Mouse (Mus musculus) fibroblast of lung, adult 2 months (primary cell): ENCODE results near the gene Ptrhd1.
"Not testable (repeated sequence)": the region's sequence is repeated elsewhere in the genome, so short reads cannot be mapped to it uniquely, and the experiment has no call there.

Experiments used
- DNase-seq: peaks from one replicate; pipeline ENCODE4 v3.0.0-alpha.2; 2011; ENCODE audit warnings: low read depth

Gene Ptrhd1

DNA sequence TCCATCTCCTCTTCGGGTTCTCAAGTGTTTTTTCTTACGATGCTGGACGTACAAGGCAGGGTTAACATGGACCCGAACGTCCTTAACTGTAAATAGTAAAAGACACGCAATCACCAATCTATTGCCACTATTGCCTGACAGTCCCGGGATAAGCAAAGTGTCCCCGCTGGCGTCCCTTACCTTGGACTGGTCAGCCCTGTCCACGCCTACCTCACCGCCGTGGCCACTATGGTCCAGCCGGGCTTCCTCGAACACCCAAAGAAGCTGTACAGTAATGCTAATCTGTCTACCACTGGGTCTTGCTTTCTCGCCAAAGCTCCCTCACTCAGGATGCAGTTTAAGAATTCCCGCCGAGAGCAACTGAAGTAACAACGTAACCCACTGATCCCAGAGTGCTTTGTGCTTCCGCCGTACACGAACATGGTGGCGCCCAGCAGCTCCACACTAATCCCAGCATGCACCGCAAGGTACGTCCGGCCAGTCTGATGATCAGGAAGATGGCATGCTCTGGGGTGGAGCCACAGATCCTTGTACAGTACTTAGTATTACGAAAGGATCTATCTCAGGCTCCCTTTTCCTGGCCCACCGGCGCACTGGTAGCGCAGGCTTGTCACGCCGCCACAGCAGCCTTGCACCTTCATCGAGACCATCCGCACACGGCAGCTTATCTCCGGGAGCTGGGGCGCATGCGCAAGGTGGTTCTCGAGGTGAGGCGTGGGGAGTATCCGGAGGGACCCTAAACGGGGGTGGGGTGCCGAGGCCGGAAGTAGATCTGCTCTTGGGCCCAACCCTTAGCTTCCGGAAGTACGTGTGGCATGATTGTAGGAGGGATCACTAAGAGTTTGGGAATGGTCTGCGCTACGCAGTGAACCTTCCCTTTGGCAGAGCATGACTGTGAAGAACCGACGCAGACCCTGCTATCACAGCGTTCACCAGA is at the start of gene Ptrhd1, which contains the start of gene Cenpo:
Gene Ptrhd1 (plus strand): TSS at position 456 of the 937 bp plus-strand sequence.
Gene Cenpo (minus strand): TSS at position 723 of the 937 bp plus-strand sequence.
- peak; percentile 97 for DNase-seq

DNA sequence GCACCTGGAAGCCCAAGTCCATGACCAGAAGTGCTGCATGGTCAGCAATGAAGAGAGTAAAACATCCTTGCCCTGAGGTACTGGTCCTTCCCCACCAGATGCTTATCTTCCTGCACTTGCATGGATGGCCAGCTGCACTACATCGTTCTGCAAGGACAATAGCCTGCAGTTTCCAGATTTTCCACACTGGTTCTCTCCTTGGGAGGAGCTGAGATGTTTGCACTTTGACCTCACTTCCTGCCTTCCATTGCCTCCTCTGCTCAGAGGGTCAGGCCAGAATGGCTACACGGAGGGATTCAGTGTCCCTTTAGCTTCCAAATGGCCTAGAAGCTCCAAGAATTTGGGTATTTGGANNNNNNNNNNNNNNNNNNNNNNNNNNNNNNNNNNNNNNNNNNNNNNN is 49.2 kb upstream of the Ptrhd1 start:
- DNase-seq: no peak

DNA sequence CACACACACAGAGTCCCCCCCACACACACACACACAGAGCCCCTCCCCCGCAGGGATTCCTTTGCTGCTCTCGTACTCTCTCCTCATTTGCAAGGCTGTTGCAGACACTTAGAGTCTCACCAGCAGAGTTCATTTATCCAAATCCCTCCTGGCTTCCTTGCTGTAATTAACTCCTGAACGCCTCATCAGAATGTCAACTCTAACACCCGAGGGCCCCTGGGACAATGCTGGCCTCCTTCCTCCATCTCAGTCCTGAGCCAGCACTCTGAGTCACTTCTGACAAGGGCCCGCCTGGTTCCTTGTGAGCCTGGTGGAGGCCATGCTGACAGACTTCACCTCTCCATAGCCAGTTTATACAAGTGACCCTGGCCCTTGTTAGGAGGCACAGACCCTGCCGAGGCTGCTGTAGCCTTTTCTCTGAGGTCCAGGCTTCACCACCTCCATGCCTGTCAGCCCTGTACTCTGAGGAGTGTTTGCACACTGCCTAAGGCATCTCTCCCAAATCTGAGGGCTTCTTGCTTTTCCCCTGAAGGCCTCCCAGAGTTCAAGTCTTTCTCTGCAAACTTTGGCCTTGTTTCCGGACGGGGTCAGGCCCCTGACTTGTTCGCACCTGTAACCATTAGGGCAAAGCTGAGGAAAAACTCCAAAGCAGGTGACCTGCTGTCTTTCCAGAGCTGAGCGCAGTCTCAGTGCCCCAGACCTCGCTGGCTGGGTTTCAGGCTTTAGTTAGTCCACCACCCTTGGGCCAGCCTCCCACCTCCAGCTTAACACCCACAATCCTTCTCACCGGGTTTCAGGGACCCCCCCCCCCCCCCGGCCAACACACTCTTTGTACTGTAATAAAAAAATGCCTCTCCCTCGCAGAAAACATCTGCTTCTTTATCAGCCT is 45.4 kb upstream of the Ptrhd1 start:
- DNase-seq: peak; percentile 80

GRCm38 (mm10) chr12:4189060-4189447 is 44.8 kb upstream of the Ptrhd1 start:
- no peak for DNase-seq

DNA sequence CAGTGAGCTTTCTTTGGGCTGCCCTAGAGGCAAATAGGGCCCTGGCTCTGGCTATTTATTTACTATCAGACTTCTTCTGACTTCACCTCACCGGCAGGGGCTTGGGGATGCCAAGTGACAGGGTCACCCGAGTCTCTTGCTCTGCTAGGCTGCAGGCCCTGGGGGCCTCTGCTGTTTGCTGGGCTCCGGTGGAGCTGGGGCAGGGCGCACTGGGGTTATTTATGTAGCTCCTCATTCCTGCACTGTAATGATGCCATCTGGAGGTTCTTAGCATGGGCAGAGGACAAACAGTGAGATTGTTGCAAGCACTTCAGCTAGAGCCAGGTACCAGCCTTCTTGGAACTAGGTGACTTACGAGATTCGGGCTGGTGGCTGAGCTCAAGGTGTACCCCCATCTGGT is 41.3 kb upstream of the Ptrhd1 start:
- DNase-seq: no peak

DNA sequence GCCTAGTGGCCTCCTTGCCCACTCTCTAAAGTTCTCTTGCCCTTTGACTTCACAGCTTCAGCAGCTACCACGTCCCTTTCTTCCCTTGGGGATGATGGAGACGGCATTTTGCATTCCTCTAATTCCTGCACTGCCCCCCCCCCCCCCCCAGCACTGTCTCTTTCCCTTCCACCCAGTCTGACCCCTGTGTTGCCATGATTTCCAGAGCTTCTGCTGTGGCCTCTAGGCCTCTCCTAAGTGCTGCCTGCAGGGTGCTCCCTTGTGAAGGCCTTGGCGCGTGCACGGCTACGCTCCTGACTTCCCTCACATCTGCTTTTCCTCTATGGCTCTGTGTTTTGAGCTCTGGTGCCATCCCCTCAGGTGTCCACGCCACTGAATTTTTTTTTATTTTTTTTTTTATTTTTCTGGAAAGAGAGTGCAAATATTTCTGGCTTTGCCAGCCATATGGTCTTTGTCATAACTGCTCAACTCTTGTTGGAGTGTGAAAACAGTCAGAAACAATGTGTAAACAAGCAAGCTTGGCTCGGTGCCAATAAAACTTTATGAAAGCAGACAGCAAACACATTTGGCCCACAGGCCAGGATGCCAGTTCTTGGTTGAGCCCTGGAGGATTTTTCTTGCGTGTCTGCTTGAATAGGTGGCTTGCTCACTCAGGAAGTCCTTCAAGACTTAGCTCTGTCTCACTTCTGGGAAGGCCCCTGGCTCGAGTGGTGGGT is 40.6 kb upstream of the Ptrhd1 start:
- no peak for DNase-seq

- DNase-seq: no peak
These were observed 39.2 kb upstream of the Ptrhd1 start for GRCm38 (mm10) chr12:4194643-4195042.

GRCm38 (mm10) chr12:4198702-4199101 is 35.1 kb upstream of the Ptrhd1 start:
- no peak for DNase-seq

DNA sequence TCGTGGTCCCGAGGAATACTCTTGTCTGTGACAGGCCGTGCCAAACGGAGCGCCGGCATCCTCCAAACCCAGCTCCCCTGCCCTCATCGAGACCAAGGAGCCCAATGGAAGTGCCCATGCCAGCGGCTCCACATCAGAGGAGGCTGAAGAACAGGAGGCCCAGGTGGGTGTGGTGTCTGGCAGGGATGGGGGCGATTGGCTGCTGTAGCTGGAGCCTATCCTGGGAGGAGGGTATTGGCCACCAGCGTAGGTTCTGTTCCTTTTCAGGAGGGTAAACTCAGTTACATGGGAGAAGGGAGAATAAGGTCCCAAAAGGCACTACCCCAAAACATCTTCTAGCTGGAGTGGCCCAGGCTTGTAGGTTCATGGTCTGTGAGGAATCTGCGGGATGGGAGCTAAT is 34.6 kb upstream of the Ptrhd1 start:
- DNase-seq: no peak

DNA sequence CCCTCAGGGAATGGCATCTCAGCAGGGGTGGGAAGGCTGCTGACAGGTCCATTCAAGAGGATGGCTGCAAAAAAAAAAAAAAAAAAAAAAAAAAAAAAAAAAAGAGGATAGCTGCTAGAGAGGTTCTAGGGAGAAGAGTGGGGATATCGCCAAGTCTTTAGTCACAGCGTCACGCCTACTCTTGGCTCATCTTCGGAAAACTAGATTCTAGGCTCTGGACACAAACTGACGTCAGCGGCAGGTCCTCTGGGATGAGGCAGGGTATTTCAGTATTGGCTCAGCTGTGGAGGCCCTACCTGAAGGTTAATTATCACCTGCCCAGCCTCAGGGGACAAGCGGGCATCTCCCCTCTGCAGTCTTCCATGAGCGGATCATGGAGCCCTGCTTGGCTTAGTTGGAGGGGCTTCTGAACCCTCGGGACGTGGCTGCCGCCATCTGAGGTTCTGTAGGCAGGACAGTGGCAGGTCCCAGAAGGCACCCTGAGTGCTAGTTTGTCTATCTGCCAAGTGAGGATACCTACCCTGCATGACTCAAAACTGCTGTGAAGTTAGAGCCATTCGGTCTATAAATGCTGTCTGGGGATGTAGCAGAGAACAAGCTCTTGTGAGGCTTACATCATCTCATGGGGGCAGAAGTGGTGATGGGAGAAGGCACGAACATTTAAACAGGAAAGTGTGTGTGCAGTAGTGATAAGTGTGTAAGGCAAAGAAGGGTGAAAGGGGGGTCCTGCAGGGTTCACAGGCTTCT is 32.2 kb upstream of the Ptrhd1 start:
- DNase-seq: no peak

DNA sequence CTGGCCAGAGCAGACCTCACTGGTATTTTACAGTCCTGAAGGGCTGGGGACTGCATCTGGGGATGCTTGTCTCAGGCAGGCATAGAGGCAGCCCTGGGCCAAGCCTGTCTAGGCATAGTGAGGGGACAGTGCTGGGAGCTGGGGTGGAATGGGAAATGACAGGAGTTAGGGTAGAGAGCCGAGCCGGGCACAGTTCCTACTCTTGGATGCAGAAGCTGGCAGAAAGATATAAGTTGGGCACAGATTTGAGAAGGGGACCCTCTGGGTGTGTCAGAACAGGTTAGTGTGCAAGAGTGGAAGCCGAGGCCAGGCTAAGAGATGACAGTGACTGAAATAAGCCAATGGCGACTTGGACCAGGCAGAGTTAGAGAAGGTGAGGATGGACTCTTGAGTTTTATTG is 31.6 kb upstream of the Ptrhd1 start:
- no peak for DNase-seq

- no peak for DNase-seq
These were observed 27.7 kb upstream of the Ptrhd1 start for GRCm38 (mm10) chr12:4206106-4206505.

DNA sequence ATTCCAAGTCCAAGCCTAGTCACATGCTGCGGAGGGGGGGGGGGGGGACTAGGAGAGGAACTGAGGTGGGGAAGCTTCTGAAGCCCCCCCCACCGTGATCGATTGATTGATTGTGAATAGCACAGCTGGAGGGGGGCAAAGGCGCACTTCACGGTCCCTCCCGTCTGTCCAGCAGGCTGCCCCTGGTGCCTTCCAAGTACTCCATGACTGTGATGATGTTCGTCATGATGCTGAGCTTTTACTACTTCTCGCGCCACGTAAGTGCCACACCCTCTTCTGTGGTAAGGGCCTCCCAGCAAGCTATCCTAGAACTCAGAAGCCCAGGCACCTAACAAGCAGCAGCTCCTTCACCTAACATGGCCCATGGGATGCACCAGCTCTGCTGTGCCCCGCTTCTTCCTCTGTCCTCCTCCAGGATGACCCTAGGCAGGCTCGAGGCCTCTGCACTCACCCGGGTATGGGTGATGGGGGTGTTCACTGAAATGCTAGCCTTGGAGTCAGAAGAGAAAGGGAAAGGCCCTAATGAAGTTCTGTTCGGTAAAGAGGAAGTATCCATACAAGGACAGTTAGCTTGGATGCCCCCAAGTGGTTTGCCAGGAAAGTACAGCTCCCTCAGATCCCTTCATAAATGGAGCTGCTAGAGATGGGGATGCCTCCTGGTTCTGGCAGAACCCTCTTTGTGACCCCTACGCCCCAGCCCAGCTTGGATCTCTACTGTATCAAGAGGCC is 25.3 kb upstream of the Ptrhd1 start:
- DNase-seq: no peak

DNA sequence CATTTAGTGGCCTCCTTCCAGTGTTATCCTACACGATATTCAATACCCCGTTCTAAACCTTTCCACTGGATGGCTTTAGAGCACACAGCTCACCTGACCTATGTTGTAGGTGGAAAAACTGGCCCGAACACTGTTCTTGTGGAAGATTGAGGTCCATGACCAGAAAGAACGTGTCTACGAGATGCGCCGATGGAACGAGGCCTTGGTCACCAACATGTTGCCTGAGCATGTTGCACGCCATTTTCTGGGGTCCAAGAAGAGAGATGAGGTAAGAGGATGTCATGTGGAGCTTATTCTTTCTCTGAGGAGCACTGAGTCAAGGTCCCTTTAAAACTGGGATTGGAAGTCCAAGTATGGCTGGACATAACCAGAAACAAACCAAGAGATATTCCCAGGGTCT is 24.6 kb upstream of the Ptrhd1 start:
- DNase-seq: no peak

DNA sequence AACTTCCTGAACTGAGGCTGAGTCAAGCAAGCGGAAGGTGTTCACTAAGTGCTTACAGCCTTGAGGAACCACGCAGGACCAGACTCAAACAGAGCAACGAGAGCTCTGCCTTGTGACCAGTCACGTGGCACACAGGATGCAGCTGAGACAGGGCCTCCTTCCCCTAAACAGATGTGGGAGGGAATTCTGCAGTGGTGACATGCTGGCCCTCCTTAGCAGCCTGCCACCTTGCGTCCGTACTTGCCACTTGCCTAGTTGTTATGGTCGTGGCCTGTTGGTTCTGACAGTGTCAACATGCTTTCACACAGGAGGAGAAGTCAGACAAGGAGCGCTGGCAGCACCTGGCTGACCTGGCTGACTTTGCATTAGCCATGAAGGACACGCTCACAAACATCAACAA is 22.7 kb upstream of the Ptrhd1 start:
- no peak for DNase-seq

GRCm38 (mm10) chr12:4212908-4213307 is 20.9 kb upstream of the Ptrhd1 start:
- no peak for DNase-seq

- DNase-seq: no peak
These were observed 3.7 kb upstream of the Ptrhd1 start for GRCm38 (mm10) chr12:4230156-4230555.

DNA sequence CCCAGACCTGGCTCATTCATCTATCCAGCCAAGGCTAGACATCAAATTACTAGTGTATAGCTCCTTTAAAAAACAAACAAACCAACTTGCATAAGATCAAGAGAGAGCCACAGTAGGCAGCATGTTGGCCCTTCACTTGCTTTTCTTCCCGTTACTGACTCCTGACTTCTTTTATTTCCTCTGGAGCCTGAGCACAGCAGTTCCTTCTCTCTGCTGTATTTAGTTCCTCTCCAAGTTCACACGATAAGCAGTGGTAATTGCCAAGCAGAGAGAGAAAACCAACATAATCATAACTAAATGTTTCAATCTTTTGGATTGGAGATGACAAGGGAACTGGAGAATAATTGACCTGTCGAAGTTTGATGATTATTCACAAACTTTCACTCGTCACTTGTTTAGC is 1.1 kb upstream of the Ptrhd1 start:
- DNase-seq: no peak

DNA sequence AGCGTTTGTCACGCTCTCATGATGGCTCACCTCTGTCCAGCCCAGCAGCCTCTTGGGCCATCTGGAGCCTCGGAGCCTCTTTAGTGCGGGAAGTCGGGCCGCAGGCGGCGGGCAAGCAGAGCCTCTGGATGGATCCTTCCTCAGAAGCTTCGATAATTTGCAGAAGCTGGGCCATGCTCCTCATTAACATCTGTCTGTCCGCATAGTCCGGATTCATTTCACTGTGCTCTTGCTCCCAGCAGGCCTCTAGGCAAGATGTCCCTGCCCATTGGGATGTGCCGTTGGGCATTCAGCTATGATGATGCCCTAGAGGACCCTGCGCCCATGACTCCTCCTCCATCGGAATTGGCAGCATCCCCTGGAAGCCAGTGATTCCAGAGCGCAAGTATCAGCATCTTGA is 3.7 kb downstream of the Ptrhd1 start:
- no peak for DNase-seq

DNA sequence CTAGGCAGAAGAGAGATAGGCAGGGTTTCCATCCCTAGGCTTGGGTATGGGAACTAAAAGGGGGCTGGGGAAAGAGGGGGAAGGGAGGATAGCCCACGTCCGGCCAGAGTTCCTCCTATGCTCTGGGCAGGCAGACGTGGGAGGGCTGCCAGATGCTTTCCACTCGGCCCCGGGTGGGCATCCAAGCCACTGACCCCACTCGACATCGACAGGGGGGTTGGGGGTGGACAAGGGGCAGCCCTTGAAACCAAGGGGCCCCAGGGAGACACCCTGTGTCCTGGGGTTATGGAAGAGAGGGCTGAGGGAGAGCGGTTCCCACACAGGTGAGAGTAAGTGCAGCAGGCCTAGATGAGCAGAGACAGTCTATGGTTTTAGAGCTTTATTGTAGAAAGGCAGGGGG is 6.5 kb downstream of the Ptrhd1 start:
- not testable (repeated sequence) for DNase-seq

DNA sequence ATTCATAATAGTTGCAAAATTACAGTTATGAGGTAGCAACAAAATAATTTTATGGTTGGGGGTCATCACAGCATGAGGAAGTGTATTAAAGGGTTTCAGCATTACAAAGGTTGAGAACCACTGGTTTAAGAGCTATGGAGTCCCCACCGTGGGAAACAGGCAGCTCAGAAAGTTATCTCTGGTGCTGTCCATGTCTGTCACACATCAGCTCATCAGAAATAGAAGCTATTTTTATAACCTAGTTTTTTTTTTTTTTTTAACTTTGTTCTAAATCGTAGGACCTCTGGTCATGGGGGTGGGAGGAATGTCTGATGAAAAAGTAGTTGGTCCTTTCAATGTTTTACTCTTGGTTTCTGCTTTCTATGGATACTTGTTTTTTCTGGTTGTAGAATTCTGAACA is 10.0 kb downstream of the Ptrhd1 start:
- DNase-seq: no peak
